Mouse (Mus musculus) adrenal gland, postnatal 4 days (tissue): ENCODE data around the gene Lmo4. TPM values are rescaled to one million over a fixed set of nuclear protein-coding genes. Genes with fewer than 3 reads are reported as not detected.

Experiments used
- DNase-seq, 2 experiments: peaks; one replicate each; pipeline ENCODE4 v3.0.0; 2021 to 2022; ENCODE audit warnings: low spot score in 2 of 2, mixed read lengths in 2 of 2
- long read RNA-seq, 2 experiments: library from polyadenylated mRNA; stranded (forward); transcript quantifications; one replicate each; pipeline ENCODE4 v2.0.0; 2021
- total RNA-seq, 2 experiments: library from RNA; stranded (reverse); gene quantifications; 2 replicates each; pipeline ENCODE4 v1.2.3; 2021

The Lmo4 gene
- 100 to 1,000 TPM in 1 of 2 experiments, 10 to 100 TPM in 1; 91.9 to 103 TPM for total RNA-seq
- long read RNA-seq, experiment 1, transcript Lmo4-201 (5 exons, 1,669 nt): major isoform, 15 of 35 reads
- long read RNA-seq, experiment 1, partial matches to known transcripts: 0 of 35 reads
- long read RNA-seq, experiment 1, other reads (novel, unspliced or antisense): 18 of 35 reads
- long read RNA-seq, experiment 2, transcript Lmo4-201 (5 exons, 1,669 nt): major isoform, 13 of 39 reads
- long read RNA-seq, experiment 2, partial matches to known transcripts: 0 of 39 reads
- long read RNA-seq, experiment 2, other reads (novel, unspliced or antisense): 22 of 39 reads

- peak; percentile 60 to 70 for DNase-seq
Observed at GRCm38 (mm10) chr3:144204413-144205311, at the start of gene Lmo4. Gene Lmo4, minus strand, starts transcription at chr3:144205220.

- no peak for DNase-seq
Observed at GRCm38 (mm10) chr3:144254281-144254680, 49.3 kb upstream of the Lmo4 start.

GRCm38 (mm10) chr3:144253018-144253417 lies 48.0 kb upstream of the Lmo4 start:
- DNase-seq: no peak

- no peak for DNase-seq
Observed at GRCm38 (mm10) chr3:144252109-144252508, 47.1 kb upstream of the Lmo4 start.

- DNase-seq: peak; percentile 26 to 35
Observed at GRCm38 (mm10) chr3:144242025-144242673, 37.1 kb upstream of the Lmo4 start.

- no peak for DNase-seq
Observed at GRCm38 (mm10) chr3:144241161-144241560, 36.1 kb upstream of the Lmo4 start.

- no peak for DNase-seq
Observed at GRCm38 (mm10) chr3:144238482-144238881, 33.5 kb upstream of the Lmo4 start.

GRCm38 (mm10) chr3:144232347-144233008 lies 27.5 kb upstream of the Lmo4 start:
- no peak for DNase-seq

- DNase-seq: no peak
Observed at GRCm38 (mm10) chr3:144231931-144232330, 26.9 kb upstream of the Lmo4 start.

GRCm38 (mm10) chr3:144231419-144231818 lies 26.4 kb upstream of the Lmo4 start:
- no peak for DNase-seq

- no peak for DNase-seq
Observed at GRCm38 (mm10) chr3:144230016-144230415, 25.0 kb upstream of the Lmo4 start.

- no peak for DNase-seq
Observed at GRCm38 (mm10) chr3:144229312-144229711, 24.3 kb upstream of the Lmo4 start.

- no peak for DNase-seq
Observed at GRCm38 (mm10) chr3:144225456-144226240, 20.6 kb upstream of the Lmo4 start.

GRCm38 (mm10) chr3:144224594-144224993 lies 19.6 kb upstream of the Lmo4 start:
- no peak for DNase-seq

- no peak for DNase-seq
Observed at GRCm38 (mm10) chr3:144223377-144224105, 18.5 kb upstream of the Lmo4 start.

GRCm38 (mm10) chr3:144222381-144222780 lies 17.4 kb upstream of the Lmo4 start:
- no peak for DNase-seq

GRCm38 (mm10) chr3:144207498-144207897 lies 2.5 kb upstream of the Lmo4 start:
- no peak for DNase-seq

GRCm38 (mm10) chr3:144206942-144207341 lies 1.9 kb upstream of the Lmo4 start:
- no peak for DNase-seq

GRCm38 (mm10) chr3:144206261-144206660 lies 1.2 kb upstream of the Lmo4 start:
- no peak for DNase-seq
